In the genomic region with DNA sequence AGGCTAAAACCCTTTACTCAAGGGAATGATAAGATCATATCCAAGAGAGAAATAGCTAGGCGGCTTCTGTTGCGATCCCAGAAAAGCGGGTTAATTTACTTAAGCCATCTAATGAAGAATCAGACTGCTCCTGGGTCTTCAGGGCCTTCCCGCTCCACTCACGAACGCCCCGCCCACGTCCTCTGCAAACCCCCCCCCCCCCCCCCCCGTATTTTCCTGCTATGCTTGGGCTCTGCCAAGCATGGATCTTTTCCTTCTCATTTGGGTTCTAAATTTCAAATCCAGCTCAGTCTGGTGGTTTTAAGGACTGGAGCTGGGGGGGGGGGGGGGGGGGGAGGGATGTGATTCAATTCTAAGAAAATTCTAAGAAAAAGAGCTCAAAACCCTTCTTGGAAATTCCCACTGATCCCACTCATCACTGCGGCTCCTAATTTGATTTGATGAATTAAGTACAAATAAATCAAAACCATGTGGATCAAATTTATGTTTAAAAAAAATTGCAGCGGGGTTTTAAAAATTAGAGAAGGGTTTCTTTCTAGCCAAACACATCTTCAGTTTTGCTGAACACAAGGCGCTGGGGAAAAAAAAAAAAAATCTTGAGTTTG, we compare ENCODE assay signal across 7 mouse cellular contexts.
DNase-seq lines count a peak whose midpoint lies in the region; ATAC-seq and TF ChIP-seq lines count a peak whose summit lies in the region.

No protein-coding gene starts in this region.

- peak overlapping the region; percentile 97 for H3K27ac ChIP-seq in lung, embryonic 14.5 days (ENCODE audit: low read depth)
- H3K27ac ChIP-seq in embryonic facial prominence, embryonic 13.5 days, result peak overlapping the region; percentile 100
- H3K27ac ChIP-seq in heart, embryonic 16.5 days (ENCODE audit: low read length), result peak overlapping the region; percentile 75
- H3K27ac ChIP-seq in neural tube, embryonic 12.5 days, result no peak overlapping the region

- no peak overlapping the region for H3K4me3 ChIP-seq in lung, embryonic 14.5 days (ENCODE audit: low read depth, low read length)
- H3K4me3 ChIP-seq in embryonic facial prominence, embryonic 13.5 days, result peak overlapping the region; percentile 32
- peak overlapping the region; percentile 19; the same call in 1 of the 2 replicates for H3K4me3 ChIP-seq in heart, embryonic 16.5 days (ENCODE audit: low read length)
- H3K4me3 ChIP-seq in neural tube, embryonic 12.5 days, result no peak overlapping the region

- peaks cover 11% of the 10 kb centered on the region; the same call in 1 of the 2 replicates for H3K4me1 ChIP-seq in lung, embryonic 14.5 days (ENCODE audit: insufficient read depth)
- peaks cover 64% of the 10 kb centered on the region for H3K4me1 ChIP-seq in embryonic facial prominence, embryonic 13.5 days
- peaks cover 11% of the 10 kb centered on the region for H3K4me1 ChIP-seq in heart, embryonic 16.5 days (ENCODE audit: control insufficient read depth, insufficient read depth, low read length)
- H3K4me1 ChIP-seq in neural tube, embryonic 12.5 days, result peaks cover 25% of the 10 kb centered on the region

- H3K9ac ChIP-seq in lung, embryonic 14.5 days, result 0 out of 2 replicates have a peak overlapping the region, but pooled peaks have one; percentile 4
- H3K9ac ChIP-seq in embryonic facial prominence, embryonic 13.5 days, result peak overlapping the region; percentile 60
- no peak overlapping the region; the same call in 1 of the 2 replicates for H3K9ac ChIP-seq in heart, embryonic 16.5 days (ENCODE audit: low read length)
- no peak overlapping the region for H3K9ac ChIP-seq in neural tube, embryonic 12.5 days

- no peaks in the 10 kb centered on the region for H3K9me3 ChIP-seq in lung, embryonic 14.5 days (ENCODE audit: low read depth, low read length)
- H3K9me3 ChIP-seq in embryonic facial prominence, embryonic 13.5 days, result no peaks in the 10 kb centered on the region
- H3K9me3 ChIP-seq in heart, embryonic 16.5 days (replicated peaks; ENCODE audit: control insufficient read depth, low read length), result no peaks in the 10 kb centered on the region
- H3K9me3 ChIP-seq in neural tube, embryonic 12.5 days, result no peaks in the 10 kb centered on the region

- no peak for TF ChIP-seq CTCF in lung, embryonic 14.5 days (IDR thresholded peaks at IDR 0.05; ENCODE audit: low read depth)

- no peaks in the 10 kb centered on the region for H3K27me3 ChIP-seq in lung, embryonic 14.5 days (ENCODE audit: insufficient read depth, low read length)
- H3K27me3 ChIP-seq in embryonic facial prominence, embryonic 13.5 days, result no peaks in the 10 kb centered on the region
- no peaks in the 10 kb centered on the region for H3K27me3 ChIP-seq in heart, embryonic 16.5 days (ENCODE audit: control insufficient read depth, insufficient read depth, low read length)
- no peaks in the 10 kb centered on the region for H3K27me3 ChIP-seq in neural tube, embryonic 12.5 days (replicated peaks)

- DNase-seq in lung, embryonic 14.5 days, result peak; percentile 60
- no peak for DNase-seq in lung, postnatal 4 days
- no peak for DNase-seq in spleen, postnatal 36 days (ENCODE audit: low spot score in 2 of 2)
- no peak for DNase-seq in gastrocnemius, adult 18-20 months (ENCODE audit: low spot score)

- 0 out of 2 replicates have a peak, but pooled peaks have one; percentile 12 for ATAC-seq in lung, embryonic 14.5 days (ENCODE audit: insufficient read depth)
- ATAC-seq in embryonic facial prominence, embryonic 13.5 days (ENCODE audit: insufficient number of reproducible peaks, insufficient read depth, low FRiP score, low TSS enrichment, low read depth), result peak; percentile 28
- ATAC-seq in heart, embryonic 16.5 days (replicated peaks; ENCODE audit: extremely low read depth, insufficient read depth, low FRiP score), result no peak
- no peak for ATAC-seq in neural tube, embryonic 12.5 days (ENCODE audit: low FRiP score, low read depth)

- WGBS in lung, embryonic 14.5 days, result 23% methylated on average over 10 of the region's 12 CpGs
- WGBS in embryonic facial prominence, embryonic 13.5 days, result 7% methylated on average over 11 of the region's 12 CpGs
- WGBS in heart, embryonic 16.5 days, result 55% methylated on average over 11 of the region's 12 CpGs
- WGBS in neural tube, embryonic 12.5 days, result 45% methylated on average over 12 of the region's 12 CpGs

- peak overlapping the region; percentile 50 for H3K4me2 ChIP-seq in lung, embryonic 14.5 days
- H3K4me2 ChIP-seq in embryonic facial prominence, embryonic 13.5 days, result peak overlapping the region; percentile 53
- H3K4me2 ChIP-seq in heart, embryonic 16.5 days (ENCODE audit: low read depth, low read length), result peak overlapping the region; percentile 41
- peak overlapping the region; percentile 30; the same call in 1 of the 2 replicates for H3K4me2 ChIP-seq in neural tube, embryonic 12.5 days (replicated peaks)

- no peaks in the 10 kb centered on the region for H3K36me3 ChIP-seq in lung, embryonic 14.5 days (ENCODE audit: insufficient read depth)
- no peaks in the 10 kb centered on the region for H3K36me3 ChIP-seq in embryonic facial prominence, embryonic 13.5 days
- H3K36me3 ChIP-seq in heart, embryonic 16.5 days (ENCODE audit: control insufficient read depth, insufficient read depth), result no peaks in the 10 kb centered on the region
- H3K36me3 ChIP-seq in neural tube, embryonic 12.5 days, result no peaks in the 10 kb centered on the region

Comparison
In these comparisons a context has a peak if more than half of its experiments do, and no peak if none do; other contexts are left out.
1. ATAC-seq: peak in lung, embryonic 14.5 days (single experiment) and embryonic facial prominence, embryonic 13.5 days (single experiment); none in heart, embryonic 16.5 days (single experiment) and neural tube, embryonic 12.5 days (single experiment).
2. H3K4me3 ChIP-seq: peak in embryonic facial prominence, embryonic 13.5 days (single experiment) and heart, embryonic 16.5 days (single experiment); none in lung, embryonic 14.5 days (single experiment) and neural tube, embryonic 12.5 days (single experiment).
3. H3K9ac ChIP-seq: peak in lung, embryonic 14.5 days (single experiment) and embryonic facial prominence, embryonic 13.5 days (single experiment); none in heart, embryonic 16.5 days (single experiment) and neural tube, embryonic 12.5 days (single experiment).
4. Peak in every context shown above with its lines, with median percentiles within 50 percentile points of each other: H3K4me2 ChIP-seq.